Mouse (Mus musculus): ENCODE measurements around the gene Slc8a1.

DNA sequence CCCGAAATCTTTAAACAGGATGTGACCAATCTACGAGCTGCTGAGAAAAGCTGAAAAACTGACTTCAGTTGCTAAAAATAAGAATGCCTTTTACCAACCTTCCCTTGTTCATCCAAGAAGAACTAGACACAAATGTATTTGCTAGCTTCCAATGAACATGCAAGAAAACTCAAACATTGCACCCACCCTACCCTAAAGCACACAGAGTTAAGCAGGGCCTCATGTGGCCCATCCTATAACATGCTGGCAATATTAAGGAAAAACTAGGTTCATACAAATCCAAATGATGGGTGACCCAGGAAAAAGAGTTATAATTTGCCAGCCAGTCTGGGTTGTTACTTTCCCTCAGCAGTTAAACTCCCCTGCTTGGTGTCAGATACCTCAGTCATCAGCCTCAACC lies 398 bp downstream of the Slc8a1 start:
- TF ChIP-seq CTCF (IDR thresholded peaks at IDR 0.05; ENCODE audit: control insufficient read depth, insufficient read depth, insufficient read length) (no peak), CEBPB (IDR thresholded peaks at IDR 0.05; ENCODE audit: low read depth) (no peak), USF1 (IDR thresholded peaks at IDR 0.05; ENCODE audit: low read depth) (no peak), MAX (IDR thresholded peaks at IDR 0.05) (no peak), MYOG (IDR thresholded peaks at IDR 0.05; ENCODE audit: control insufficient read depth, extremely low read depth, insufficient read length) (no peak), MYOD1 (IDR thresholded peaks at IDR 0.05; ENCODE audit: control insufficient read depth, insufficient read length, low read depth) (no peak)

All from C2C12 (cell line).